Mouse (Mus musculus) thymus, postnatal 4 days (tissue): Measurements from ENCODE around the gene Secisbp2.
"Not testable (repeated sequence)": the region's sequence is repeated elsewhere in the genome, so short reads cannot be mapped to it uniquely, and the experiment has no call there.

Experiments
- DNase-seq: peaks from one replicate; pipeline ENCODE4 v3.0.0; 2021

The Secisbp2 gene

DNA sequence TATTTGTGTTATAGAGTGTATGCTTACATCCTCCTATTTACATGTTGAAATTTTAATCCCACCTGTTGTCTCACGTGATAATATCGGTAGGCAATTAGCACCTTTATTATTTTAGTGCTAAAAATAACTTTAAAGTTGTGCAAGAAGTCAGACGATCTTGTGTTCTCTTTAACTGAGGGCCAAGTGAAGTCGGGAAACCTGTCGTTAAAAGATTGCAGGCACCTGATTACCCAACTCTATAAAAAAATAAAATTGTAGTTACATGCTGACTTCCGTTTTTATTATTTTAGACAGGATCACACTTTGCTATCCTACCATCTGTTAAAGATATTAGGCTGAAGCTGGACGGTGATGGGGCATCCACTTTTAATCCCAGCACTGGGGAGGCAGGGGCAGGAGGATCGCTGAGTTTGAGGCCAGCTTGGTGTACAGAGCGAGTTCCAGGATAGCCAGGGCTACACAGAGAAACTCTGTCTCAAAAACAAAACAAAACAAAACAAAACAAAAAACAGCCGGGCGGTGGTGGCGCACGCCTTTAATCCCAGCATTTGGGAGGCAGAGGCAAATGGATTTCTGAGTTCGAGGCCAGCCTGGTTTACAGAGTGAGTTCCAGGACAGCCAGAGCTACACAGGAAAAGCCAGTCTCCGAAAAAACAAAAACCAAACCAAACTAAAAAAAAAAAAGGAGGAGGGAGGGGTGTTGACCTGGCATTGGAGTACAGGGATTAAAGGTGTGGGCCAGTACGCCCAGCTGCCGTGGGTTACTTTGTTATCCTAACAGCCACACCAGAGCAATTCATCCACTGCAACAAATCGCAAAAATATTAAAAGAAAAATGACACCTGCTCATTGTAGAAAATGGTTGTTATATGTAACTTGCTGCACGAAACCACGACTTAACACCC is 7.3 kb upstream of the Secisbp2 start:
- DNase-seq: peak; percentile 29

DNA sequence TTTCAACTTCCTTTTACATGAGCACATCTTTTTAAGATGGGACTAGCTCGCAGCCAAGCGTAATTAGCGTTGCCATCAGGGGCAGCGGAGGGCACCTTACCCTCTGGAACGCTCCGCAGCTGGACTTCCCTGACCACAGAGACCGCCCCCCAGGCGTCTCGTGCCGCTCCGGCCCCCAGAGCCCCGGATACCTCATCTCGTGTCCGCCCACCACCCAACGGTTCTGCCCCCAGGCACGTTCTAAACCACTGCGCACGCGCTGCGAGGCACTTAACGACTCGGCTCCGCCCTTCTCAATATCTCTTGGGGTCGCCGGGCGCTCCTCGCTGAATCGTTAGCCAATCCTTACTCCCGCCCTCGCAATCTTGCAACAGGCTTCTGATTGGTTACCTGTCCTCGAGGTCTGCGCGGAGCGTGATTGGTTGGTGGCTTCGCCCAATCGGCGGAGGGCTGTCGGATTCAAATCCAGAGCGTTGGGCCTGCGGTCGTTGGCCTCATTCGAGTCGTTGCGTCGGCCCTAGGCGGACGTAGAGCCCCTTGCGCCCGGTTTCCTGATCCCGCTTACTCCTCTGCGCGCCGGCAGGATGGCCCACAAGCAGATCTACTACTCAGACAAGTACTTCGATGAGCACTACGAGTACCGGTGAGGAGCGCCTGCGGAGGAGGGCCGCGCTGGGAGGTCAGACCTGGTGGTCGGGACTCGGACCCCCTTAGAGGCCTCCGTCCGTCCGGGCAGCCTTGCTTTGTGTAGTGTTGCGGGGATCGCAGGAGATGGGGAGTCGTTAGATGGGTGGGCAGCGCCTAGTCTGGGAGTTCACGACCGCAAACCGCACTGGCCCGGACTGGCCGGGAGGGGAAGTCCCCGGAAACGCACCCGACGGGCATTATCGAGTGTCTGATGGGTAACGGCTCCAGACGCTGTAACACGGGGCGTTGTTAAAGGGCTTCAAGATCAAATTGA is 6.4 kb upstream of the Secisbp2 start, which contains the start of gene Cks2:
Gene Cks2, plus strand, starts transcription at position 404 of the 961 bp plus-strand sequence.
- peak; percentile 96 for DNase-seq

DNA sequence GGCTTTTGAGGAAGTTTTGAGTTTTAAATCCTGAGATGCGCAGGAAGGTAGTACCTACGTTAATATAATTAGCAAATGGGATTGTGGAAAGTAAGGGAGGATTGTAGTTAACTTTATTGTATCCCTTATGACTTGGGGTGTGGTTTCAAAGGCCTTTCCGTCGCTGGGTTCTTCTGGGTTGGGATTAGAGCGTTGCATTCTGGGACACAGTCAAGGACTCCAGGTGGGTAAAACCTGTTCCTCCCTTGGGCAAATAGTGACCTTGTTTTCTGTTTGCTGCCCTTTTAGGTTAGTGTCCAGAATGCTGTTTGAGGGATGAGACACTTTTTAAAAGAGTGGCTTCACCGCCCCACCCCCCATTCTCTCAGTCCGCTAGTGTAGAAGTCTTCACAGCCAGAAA is 5.6 kb upstream of the Secisbp2 start:
- peak; percentile 22 for DNase-seq

DNA sequence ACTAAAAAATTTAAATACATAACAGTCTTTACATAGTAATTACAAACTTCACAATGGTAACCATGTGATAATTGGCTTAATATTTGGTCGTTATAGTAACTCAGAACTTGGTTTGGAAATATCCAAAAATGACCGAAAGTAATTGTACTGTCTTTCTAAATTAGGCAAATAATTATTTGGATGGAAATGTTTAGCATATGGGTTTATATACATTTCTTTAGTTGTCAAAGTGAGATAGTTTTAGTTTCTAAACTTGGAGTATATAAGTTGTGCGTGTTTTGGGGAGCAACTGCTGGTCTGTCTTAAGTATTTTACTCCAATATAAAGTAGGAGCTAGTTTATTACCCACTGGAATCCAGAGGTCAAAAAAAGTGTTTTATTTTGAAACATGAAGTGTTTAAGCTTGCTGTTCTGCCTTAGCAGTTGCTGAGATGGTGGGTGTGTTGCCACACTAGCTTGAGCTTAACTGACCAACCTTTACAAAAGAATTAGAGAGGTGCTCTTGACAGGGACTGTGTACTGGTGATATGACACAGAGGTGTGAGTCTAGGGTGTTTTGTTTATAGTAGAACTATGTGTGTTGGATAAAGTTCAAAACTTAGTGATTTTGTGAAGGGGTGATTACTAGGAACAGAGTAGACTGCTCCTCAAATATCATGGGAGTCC is 5.0 kb upstream of the Secisbp2 start:
- no peak for DNase-seq

DNA sequence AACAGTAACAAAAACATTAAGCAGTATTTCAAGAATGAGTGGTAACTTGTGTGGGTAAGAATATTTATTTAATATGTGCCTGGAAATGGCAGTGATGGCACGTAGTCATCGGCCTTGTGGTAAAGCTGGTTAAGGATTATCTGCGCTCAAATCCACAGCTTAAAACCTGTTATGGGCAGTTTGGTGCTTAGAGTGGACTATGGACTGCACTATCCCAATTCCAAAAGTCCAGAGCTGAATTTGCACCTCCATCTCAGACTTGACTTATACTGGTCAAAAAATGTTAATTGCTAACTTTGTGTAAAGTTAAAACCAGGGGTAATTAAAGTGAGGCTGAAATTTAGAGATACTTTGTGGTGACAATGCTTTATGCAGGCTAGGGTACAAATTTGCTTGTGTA is 3.7 kb upstream of the Secisbp2 start:
- DNase-seq: no peak

DNA sequence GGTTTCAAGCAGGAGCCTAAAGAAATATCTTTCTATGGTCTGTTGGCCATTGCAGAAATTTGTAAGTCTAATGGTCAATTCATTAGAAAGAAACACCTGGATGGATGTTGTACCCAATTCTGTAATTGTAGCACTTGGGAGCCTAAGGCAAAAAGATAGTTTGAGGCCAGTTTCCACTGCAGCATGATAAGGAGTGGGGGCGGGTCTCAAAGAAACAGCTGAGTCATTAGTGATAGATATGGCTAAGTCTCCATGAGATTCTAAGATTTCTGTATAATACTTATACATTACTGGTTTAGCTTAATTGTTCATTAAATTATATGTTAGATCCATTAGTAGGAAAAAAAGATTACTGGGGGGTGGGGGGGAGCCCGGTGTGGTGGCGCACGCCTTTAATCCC is 3.3 kb upstream of the Secisbp2 start:
- no peak for DNase-seq

DNA sequence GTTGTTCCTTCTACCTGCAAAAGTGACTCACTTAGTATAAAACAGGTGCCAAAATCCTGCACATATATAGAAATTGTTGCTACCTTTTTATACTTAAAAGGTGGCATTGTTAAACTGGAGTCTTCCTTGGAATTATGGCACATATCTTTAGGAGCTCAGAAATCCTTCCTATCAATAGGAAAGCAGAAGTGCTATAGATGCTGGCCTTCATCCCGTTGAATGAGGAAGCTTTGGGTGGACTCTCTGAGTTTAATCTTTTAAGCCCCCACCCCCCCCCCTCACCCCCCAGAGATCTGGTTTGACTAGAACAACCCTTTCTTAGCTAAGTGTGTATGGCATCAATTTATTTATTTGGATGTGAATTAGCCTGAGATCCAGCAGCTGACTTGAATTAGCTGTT is 1.8 kb upstream of the Secisbp2 start:
- DNase-seq: no peak

DNA sequence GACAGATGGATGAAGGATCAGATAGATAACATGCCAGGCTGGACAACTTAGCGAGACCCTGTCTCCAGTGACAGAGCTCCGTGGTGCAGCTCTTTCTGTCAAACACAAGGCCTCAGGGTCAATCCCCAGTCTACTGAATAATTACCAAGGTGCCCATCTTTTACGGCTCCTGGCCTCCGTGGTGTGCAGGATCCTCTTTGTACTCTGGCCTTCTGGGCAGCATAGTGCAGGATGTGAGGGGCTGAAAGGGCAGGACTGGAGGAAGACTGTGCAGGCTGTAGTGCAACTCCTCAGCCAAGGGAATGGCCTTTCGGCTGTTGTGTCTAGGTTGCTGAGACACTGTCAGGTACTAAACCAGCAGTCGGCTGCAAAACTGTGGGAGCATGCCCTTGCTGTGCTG is 1.7 kb downstream of the Secisbp2 start:
- no peak for DNase-seq

DNA sequence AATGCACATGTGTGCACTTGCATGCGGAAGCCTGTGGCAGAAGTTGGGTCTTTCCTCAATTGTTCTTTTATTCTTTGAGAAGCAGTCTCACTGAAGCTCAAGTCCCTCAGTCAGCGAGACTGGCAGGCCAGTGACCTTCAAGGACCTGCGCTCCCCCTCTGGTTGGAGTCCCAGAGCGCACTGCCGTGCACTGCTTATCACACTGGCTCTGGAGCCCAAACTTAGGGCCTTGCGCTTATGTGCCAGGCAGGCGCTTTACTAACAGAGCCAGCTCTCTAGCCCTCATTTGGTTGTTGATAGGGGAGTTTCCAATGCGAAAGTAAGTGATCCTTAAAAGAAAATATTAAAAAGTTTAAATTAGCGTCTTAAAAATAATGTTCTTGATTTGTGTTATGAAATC is 2.5 kb downstream of the Secisbp2 start:
- no peak for DNase-seq

DNA sequence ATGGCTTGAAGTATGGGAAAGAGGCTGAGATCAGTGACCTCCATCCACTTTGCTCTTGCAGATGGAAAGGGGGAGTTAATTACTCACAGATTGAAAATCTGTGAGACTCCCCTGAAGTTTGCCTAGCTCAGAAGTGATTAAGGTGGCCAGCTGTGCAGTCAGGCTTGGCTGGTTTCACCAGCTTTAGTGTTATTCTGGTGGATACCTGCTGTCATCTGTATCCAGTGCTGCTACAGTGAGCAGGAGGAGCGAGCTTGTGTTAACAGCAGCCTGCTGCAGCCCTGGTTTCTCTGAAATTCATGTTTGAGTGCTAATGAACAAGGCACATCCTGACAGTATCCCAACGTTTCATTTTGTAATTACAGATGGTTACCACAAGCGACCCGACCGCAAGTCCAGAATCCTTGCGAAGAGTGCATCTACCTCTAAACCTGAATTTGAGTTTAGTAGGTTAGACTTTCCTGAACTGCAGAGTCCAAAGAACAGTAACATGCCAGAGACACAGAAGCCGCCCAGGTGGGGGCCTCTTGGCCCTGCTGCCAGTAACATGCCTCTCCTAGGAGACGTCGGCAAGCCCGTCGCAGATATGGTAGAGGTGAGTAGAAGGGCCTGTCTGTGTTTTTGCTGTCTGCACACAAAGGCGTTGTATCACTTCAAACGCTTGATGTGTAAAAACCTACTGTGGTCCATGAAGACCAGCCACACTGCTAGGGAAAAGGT is 5.2 kb downstream of the Secisbp2 start:
- no peak for DNase-seq

DNA sequence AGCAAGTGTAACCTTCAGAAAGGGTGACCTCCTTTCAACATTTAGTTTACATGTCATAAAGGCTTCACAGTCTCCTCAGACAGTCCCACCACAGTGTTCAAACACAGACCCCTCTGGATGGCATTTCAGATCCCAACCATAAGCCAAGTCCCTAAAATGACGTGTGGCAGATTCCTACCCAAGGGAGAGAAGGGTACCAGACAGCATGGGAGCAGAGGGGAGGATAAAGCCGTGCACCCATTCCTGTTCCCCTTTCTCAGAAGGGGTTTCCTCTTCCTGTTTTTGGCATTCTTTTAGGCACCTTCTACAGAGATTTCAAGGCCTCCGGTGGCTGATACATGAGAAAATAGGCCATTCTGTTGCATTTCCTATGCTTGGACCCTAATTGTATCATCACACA is 6.6 kb downstream of the Secisbp2 start:
- no peak for DNase-seq

DNA sequence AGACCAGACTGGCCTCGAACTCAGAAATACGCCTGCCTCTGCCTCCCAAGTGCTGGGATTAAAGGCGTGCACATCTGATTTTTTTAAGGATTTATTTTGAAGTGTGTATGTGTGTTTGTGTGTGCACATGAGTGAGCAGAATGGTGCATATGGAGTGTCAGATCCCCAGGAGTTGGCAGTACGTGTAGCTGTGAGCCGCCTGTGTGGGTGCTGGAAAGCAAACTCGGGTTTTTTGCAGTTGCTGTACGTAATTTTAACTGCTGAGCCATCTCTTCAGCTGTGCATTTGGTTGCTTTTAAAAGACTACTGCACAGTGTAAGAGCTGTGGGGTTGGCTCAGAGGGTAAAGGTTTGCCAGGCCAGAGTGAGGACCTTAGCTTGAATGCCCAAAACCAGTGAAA is 8.1 kb downstream of the Secisbp2 start:
- no peak for DNase-seq

DNA sequence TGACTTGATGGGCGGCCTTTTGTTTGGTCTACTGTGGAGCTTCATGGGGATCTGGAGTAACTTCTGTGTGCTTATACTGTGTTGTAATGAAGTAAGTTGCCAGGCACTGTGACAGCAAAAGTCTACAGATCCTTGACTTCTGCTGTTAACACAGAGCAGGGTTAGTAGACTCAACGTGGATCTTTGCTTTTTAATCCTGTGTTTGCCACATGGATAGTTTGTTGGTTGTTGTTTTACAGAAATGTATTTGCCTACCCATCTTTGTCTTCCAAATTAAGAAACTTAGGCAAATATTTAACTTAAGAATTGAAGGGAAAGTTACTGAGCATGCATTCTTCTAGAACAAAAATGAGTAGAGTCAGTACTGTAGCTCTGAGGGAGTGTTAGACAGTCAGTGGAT is 12.1 kb downstream of the Secisbp2 start:
- no peak for DNase-seq

DNA sequence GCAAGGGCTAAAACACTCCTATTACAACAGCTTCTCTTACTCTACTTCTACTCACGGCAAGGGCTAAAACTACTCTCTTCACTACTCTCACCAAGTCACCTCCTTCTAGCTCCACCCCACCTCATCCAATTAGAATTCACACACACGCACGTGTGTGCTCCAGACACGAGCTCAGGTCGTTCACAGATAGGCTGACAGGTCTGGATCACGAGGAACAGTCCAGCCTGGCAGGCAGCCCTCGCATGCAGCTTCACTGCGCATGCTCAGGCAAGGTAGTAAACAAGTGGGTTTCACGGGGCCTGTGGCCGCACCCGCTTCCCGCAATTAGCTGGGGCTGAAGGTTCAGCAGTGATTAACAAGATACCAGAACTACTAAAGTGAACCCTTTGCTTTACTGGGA is 16.7 kb downstream of the Secisbp2 start:
- DNase-seq: not testable (repeated sequence)

DNA sequence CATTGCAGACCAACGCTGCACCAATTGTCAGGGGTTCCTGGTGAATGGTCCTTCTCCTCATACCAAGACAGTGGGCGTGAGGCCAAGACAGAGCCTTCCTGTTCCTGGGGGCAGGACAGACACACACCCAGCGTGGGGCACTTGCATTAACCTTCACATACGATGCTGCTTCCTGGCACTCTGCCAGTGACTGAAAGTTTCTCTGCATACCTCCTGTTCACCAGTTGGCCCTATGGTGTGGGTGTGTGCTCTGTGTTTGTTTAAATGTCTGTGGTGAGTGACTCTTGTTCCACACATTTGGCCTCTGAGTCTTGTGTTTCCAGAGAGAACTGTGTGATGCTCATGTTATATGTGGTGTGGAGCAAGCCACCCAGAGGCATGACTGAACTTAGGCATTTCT is 25.1 kb downstream of the Secisbp2 start:
- no peak for DNase-seq

DNA sequence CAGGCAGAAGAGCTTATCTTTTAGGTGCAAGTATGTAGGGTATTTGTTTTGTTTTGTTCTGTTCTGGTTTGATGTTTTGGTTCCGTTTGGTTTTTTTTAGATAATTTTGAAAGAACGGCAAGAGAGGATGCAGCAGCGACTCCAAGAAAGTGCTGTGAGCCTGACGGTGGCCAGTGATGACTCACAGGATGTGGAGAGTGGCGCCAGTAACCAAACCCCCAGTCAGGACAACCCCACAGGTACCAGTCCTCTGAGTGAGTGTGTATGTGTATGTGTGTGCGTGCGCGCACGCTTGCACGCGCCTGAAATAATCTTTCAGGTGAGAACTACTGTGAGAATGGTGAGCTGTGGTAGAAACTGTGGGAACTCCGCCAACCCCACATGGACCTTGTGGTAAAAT is 25.5 kb downstream of the Secisbp2 start:
- DNase-seq: no peak

DNA sequence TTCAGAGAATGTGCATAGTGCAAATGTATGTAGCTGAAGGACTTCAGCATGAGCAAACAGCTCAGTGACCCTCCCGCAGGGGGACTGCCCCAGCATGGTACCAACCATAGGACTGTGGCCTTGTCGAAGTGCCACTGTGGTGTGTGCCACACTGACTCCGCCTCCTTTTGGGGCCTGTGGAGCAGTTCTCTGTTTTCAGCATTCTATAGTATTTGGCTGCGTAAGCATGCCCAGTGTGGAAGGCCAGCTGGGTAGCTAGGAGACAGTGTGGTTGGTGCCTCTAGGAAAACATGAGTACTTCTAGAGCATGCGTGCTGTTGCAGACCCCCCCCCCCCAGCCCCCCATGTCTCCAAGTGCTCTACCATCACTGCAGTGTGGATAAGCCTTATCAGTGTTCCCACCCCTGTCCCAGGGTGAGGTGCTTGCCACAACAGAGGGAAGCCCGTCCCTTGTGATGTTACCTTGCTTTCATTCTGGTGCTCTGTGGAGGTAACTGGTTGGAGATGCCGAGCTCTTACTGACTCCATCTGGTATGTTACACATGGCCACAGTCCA is 26.2 kb downstream of the Secisbp2 start:
- no peak for DNase-seq

DNA sequence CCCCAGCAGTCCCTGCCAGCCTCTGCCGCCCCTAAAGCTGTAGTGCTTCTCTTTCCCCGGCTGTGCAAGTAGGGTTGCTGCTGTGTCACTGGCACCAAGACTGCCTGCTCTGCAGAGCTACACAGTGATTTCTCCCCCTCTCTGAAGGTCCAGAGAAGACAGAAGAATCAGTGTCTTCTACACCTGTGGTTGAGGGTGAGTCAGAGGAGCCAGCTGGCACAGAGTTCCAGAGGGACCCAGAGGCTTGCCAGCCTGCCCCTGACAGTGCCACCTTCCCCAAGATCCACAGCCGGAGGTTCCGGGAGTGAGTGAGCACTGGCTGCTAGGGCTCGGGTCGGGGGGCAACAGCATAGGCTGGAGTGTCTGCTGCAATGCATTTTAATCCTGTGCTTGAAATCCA is 27.2 kb downstream of the Secisbp2 start:
- DNase-seq: no peak

DNA sequence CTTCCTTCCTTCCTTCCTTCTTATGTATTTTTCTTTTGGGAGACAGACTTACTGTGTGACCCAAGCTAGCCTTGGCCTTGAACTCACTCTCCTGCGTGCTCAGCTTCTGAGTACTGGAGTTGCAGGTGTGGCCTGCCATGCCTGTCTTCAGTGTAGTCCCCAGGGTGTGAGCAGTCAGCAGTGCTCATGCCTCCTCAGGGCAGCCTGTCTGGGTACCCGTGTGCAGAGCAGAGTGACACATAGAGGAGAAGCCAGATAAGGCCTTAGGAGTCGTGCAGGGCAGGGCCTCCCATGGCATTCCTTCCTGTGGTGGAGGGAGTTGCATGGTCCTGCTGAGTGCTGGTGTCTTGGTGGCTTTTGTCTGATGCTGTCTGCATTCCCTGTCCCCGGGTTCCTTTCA is 27.8 kb downstream of the Secisbp2 start:
- no peak for DNase-seq

DNA sequence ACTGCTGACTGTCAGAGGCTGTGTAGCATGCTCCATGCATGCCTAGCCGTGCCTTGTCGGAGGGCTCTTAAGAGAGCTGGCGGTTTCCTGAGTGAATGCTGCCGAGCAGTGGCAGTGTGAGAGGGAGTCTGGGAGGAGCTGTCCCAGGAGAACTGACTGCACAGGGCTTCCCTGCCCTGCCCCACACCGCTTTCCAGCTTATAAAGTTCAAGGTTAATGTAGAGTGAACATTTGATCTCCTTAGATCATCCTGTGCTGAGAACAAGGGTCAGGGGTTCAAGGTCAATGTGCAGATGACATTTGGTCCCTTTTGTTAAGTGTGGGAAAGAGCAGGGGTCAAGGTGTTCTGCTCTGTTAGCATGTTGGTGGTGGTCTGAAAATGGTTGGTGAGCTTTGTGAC is 29.6 kb downstream of the Secisbp2 start:
- no peak for DNase-seq

DNA sequence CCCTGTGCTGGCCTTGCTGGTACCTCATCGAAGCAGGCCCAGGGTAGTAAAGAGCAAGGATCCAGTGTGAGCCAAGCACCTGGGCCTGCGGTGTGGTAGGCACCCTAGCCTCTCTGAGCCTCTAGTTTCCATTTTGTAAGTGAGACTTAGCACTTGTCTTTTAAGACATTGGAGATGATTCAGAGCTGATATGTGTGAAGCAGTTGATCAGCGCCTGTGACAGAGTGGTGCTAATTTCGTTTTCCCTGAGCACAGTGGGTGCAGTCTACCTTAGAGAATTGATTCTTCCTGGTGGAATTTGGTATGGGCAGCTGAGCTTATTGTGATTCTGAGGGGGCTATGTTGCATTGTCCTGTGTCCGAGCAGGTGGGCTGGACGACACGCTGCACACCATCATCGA is 30.1 kb downstream of the Secisbp2 start:
- DNase-seq: no peak

DNA sequence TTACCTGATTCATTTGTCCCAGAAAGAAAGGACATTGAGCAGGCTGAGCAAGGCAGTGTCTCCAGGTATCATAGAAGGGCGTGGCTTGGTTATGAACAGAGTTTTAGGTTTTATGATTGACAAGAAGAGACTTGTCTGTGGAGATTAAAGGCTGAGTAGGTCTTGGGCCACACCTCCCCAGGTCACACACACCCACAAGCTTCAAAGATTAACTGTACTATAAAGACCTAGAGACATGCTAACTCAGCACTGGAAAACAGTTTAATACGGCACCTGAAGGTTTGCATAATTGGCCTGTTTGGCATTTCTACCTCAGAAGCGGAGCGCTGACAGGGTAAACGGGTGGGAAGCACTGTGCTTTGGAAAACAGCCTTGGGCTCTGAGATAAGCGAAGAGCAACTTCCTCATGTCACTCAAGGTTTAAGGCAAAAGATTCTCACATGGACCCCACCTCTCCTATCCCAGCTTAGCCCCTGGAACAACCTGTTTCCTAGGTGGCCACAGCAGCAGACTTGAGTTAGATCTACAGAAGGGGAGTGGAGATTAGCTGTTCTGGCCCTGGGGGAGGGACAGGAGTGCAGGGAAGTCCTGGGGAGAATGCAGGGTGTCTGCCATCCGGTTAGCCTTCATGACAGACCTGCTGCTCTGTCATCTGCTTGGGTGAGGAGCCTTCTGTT is 33.9 kb downstream of the Secisbp2 start:
- DNase-seq: no peak
